Mouse (Mus musculus): ENCODE measurements around the gene Adipoq. TPM values are rescaled to one million over a fixed set of nuclear protein-coding genes. Genes with fewer than 3 reads are reported as not detected.
"Not testable (repeated sequence)": the region's sequence is repeated elsewhere in the genome, so short reads cannot be mapped to it uniquely, and the experiment has no call there.

Gene Adipoq
- polyA plus RNA-seq, 1 experiment from 2014 or later: 0.19 TPM

DNA sequence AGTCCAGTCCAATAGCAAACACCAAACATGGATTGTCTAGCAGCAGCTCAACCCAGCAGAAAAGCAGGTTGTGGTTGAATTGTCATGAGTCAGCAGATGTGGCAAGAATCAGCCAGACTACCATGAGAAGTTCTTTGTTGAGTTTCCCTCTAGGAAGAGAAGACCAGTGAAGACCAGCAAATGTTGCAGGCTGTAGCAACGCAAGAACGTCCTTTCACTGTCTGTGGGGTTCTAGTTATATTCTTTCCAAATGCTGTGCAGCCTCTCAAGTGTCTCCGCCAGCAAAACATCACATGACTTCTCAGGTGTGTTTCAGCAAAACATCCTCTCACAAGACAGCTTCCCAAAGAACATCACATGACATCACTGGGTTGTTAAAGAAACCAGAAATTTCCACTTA, 24.5 kb downstream of the Adipoq start:
- no peaks in the 10 kb centered on the region for H3K4me1 ChIP-seq
- no peaks in the 10 kb centered on the region for H3K9me3 ChIP-seq
- WGBS: 84% methylated on average over 3 of the region's 3 CpGs
- ATAC-seq (ENCODE audit: borderline replicate concordance, extremely low read depth, low FRiP score, low TSS enrichment): no peak
- H3K27ac ChIP-seq: no peak overlapping the region
- no peak overlapping the region for H3K4me3 ChIP-seq
- no peak overlapping the region for H3K9ac ChIP-seq
- no peaks in the 10 kb centered on the region for H3K36me3 ChIP-seq
- H3K27me3 ChIP-seq: no peaks in the 10 kb centered on the region
- no peak overlapping the region for H3K4me2 ChIP-seq

DNA sequence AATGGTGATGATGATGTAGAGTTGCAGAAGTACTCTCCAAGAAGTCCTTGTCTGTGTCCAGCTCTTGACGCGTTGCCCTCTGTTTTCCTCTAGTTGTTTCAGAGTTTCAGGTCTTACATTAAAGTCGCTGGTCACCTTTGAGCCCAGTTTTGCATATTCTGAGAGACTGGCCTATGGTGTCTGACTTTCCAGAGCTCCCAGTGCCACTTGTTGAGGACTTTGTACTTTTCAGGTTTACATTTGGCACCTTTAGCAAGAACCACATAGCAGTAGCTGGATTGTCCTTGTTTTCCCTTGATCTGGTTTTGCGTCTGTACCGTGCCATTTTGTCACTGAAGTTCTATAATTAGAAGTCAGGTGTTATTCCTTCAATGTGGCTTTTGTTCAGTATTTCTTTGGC, 27.6 kb downstream of the Adipoq start:
- Histone ChIP-seq H3K27me3 (no peaks in the 10 kb centered on the region), H3K4me2 (no peak overlapping the region), H3K9me3 (no peaks in the 10 kb centered on the region), H3K4me3 (no peak overlapping the region), H3K36me3 (no peaks in the 10 kb centered on the region), H3K9ac (no peak overlapping the region), H3K4me1 (no peaks in the 10 kb centered on the region), H3K27ac (no peak overlapping the region)
- no peak for ATAC-seq (ENCODE audit: borderline replicate concordance, extremely low read depth, low FRiP score, low TSS enrichment)
- WGBS: 89% methylated on average over 5 of the region's 5 CpGs

DNA sequence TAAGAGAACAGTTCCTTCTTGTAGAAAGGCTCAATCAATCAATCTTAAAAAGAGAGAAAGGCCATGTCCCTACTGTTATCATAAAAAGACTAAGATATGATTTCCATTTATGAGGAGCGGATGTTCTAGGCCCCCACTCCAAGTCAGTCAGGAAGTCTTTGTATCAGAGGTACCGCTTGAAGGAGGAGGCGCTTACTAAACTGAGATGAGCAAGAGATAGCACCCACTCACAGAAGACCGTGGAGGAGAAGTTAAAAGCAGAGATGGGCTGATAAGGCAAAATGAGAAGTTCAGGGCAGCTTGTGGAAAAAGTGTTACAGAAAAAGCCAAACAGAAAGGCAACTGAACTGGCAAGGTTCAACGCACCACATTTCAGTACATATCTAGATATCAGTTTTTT, 28.5 kb downstream of the Adipoq start:
- Histone ChIP-seq H3K9ac (no peak overlapping the region), H3K4me1 (no peaks in the 10 kb centered on the region), H3K36me3 (no peaks in the 10 kb centered on the region), H3K27me3 (no peaks in the 10 kb centered on the region), H3K9me3 (no peaks in the 10 kb centered on the region), H3K27ac (no peak overlapping the region), H3K4me3 (no peak overlapping the region), H3K4me2 (no peak overlapping the region)
- ATAC-seq (ENCODE audit: borderline replicate concordance, extremely low read depth, low FRiP score, low TSS enrichment): no peak
- WGBS: 72% methylated on average over 5 of the region's 5 CpGs

DNA sequence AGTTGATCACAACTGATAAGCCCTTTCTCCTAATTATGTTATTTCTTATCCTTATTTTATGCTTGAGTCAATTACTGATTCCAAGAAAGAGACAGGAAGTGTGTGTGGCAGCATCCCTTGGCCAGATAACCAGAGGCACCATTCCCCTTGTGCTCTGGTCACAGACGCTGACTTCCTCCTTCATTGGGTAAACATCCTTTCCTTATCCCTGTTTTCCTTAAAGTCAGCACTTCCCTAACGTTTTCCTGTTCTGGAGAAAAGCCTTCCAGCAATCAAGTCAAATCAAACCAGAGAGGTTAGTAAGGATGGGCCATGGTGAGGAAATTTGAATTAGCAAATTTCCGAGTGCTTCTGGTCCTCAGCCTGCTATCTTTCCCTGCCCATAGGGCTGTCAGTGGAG, 29.6 kb downstream of the Adipoq start:
- Histone ChIP-seq H3K27ac (no peak overlapping the region), H3K4me1 (no peaks in the 10 kb centered on the region), H3K9me3 (no peaks in the 10 kb centered on the region), H3K9ac (no peak overlapping the region), H3K4me2 (no peak overlapping the region), H3K36me3 (no peaks in the 10 kb centered on the region), H3K4me3 (no peak overlapping the region), H3K27me3 (no peaks in the 10 kb centered on the region)
- 31% methylated on average over 3 of the region's 3 CpGs for WGBS
- no peak for ATAC-seq (ENCODE audit: borderline replicate concordance, extremely low read depth, low FRiP score, low TSS enrichment)

DNA sequence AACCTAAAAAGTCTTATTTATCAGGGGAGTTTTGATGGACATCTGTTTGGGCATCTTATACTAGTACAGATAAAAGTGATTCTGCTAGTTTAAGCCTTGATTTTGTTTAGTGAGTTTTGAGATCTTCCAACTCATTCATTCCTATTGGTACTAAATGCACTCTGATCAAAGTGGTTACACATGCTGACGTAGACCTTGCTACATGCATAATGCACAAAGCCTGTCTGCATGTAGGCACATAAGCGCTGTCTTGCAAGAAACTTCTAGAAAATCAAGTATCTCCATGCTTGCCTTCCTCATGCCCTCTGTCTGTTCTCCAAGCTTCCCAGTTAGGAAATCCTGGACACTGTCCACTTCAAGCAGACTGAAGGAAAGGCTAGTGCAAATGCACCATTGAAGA, 31.5 kb downstream of the Adipoq start:
- 92% methylated on average over 2 of the region's 2 CpGs for WGBS

DNA sequence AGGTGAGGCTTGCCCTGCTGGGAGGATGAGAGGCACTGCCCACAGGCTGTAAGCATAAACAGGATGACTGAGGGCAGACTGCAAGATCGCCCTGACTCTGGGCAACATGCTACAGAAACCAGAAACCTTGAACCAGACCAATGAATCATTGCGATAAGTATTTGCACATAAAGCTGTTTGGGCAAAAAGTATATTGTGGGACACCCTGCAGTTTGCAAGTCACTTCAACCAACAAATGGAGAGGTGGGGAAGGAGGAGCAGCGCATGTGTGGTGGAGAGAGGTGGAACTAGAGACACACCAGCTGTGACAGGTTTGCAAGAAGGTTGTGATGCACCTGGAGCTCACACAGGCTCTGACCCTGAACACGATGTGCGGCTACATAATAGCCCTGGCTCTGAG, 32.5 kb downstream of the Adipoq start:
- Histone ChIP-seq H3K9ac (no peak overlapping the region), H3K36me3 (no peaks in the 10 kb centered on the region), H3K4me3 (no peak overlapping the region), H3K4me2 (no peak overlapping the region), H3K9me3 (no peaks in the 10 kb centered on the region), H3K27ac (no peak overlapping the region), H3K4me1 (no peaks in the 10 kb centered on the region), H3K27me3 (no peaks in the 10 kb centered on the region)
- 84% methylated on average over 5 of the region's 5 CpGs for WGBS
- ATAC-seq (ENCODE audit: borderline replicate concordance, extremely low read depth, low FRiP score, low TSS enrichment): no peak

More for the DNA sequence above, 31.5 kb downstream of the Adipoq start:
- Histone ChIP-seq H3K4me2 (no peak overlapping the region), H3K4me3 (no peak overlapping the region), H3K9ac (no peak overlapping the region), H3K27ac (no peak overlapping the region), H3K27me3 (no peaks in the 10 kb centered on the region), H3K4me1 (no peaks in the 10 kb centered on the region), H3K36me3 (no peaks in the 10 kb centered on the region), H3K9me3 (no peaks in the 10 kb centered on the region)
- ATAC-seq (ENCODE audit: borderline replicate concordance, extremely low read depth, low FRiP score, low TSS enrichment): no peak

DNA sequence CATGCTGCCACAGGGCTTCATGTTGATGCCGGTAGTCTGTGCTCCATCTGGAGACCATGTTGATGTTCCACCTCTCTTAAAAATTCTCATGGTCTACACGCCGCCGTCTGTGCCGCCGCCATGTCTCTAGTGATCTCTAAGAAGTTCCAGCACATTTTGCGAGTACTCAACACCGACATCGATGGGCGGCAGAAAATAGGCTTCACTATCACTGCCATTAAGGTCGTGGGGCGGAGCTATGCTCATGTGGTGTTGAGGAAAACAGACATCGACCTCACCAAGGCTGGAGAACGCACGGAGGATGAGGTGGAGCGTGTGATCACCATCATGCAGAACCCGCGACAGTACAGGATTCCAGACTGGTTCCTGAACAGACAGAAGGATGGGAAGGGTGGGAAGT, 33.1 kb downstream of the Adipoq start:
- H3K27me3 ChIP-seq; H3K27ac ChIP-seq; H3K4me2 ChIP-seq; H3K9ac ChIP-seq; H3K36me3 ChIP-seq; H3K4me3 ChIP-seq; H3K4me1 ChIP-seq; ATAC-seq (ENCODE audit: borderline replicate concordance, extremely low read depth, low FRiP score, low TSS enrichment); H3K9me3 ChIP-seq: not testable (repeated sequence)
- WGBS: 88% methylated on average over 18 of the region's 18 CpGs

DNA sequence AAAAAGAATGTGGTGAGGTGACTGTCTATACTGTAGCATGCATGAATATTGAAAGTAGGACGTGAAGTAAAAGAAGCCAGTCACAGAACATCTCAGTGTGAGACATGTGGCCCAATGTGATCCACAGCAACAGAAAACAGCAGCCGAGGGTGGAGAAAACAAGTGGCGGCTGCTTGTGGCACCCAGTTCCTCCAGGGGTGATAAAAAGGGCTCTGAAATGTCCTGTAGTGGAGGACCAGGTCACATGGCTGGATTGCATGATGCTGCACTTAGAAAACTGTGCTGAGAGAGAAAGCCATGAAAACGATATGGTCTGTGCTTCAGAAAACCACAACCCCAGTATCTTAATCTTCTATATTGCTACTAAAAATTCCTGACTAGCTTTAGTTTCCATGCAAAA, 34.7 kb downstream of the Adipoq start:
- Histone ChIP-seq H3K9me3 (no peaks in the 10 kb centered on the region), H3K4me3 (no peak overlapping the region), H3K27ac (no peak overlapping the region), H3K4me2 (no peak overlapping the region), H3K36me3 (no peaks in the 10 kb centered on the region), H3K9ac (no peak overlapping the region), H3K4me1 (no peaks in the 10 kb centered on the region), H3K27me3 (no peaks in the 10 kb centered on the region)
- no peak for ATAC-seq (ENCODE audit: borderline replicate concordance, extremely low read depth, low FRiP score, low TSS enrichment)
- WGBS: 61% methylated on average over 4 of the region's 4 CpGs

DNA sequence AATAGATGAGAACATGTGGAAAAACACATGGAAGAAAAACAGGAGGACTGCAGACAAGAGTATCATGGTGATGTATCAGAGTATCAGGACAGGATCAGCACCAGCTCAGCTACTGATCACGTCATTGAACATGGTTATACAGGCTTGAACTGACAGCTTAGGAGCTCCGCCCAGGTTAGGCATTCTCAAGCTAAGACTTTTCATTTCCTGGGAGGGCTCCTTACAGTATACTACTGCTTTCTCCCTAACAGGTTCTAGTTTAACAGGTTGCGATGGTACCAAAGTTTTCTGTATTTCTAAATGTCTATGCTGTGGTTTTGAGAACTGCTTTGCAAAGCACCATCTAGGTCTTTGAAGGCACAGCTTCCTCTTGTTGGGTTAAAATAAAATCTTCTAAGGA, 35.2 kb downstream of the Adipoq start:
- WGBS: 78% methylated on average over 3 of the region's 3 CpGs
- Histone ChIP-seq H3K9me3 (no peaks in the 10 kb centered on the region), H3K36me3 (no peaks in the 10 kb centered on the region), H3K27ac (no peak overlapping the region), H3K9ac (no peak overlapping the region), H3K27me3 (no peaks in the 10 kb centered on the region), H3K4me1 (no peaks in the 10 kb centered on the region), H3K4me2 (no peak overlapping the region), H3K4me3 (no peak overlapping the region)
- ATAC-seq (ENCODE audit: borderline replicate concordance, extremely low read depth, low FRiP score, low TSS enrichment): no peak

DNA sequence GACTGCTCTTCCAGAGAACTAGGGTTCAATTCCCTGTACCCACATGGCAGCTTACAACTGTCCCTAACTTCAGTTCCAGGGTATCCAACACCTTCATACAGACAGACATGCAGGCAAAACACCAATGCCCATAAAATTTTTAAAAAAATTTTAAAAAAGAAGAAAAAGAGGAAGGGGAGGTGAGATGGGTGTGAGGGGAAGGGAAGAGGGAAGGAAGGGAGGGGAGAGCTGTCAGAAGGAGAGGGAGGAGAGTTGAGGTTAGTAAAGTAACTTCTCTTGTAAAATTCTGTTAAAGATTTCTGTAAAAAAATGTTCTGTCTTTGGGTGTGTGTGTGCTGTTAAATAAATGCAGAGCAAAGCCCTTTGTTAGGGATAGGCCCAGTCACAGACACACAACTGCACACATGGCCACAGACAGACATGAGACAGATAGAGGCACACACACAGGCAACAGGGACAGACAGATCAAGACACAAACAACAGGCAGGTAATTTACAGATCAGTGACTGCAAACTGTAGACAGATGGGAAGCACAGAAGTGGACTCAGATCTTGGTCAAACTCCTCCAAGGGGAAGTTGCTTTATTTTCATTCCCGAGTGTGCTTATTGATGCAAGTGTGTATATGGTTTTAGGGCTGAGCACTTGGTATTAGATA, 35.7 kb downstream of the Adipoq start:
- Histone ChIP-seq H3K9me3 (no peaks in the 10 kb centered on the region), H3K36me3 (no peaks in the 10 kb centered on the region), H3K27me3 (no peaks in the 10 kb centered on the region), H3K27ac (no peak overlapping the region), H3K9ac (no peak overlapping the region), H3K4me1 (no peaks in the 10 kb centered on the region), H3K4me3 (no peak overlapping the region), H3K4me2 (no peak overlapping the region)
- WGBS: 71% methylated on average over 1 of the region's 1 CpGs
- no peak for ATAC-seq (ENCODE audit: borderline replicate concordance, extremely low read depth, low FRiP score, low TSS enrichment)

DNA sequence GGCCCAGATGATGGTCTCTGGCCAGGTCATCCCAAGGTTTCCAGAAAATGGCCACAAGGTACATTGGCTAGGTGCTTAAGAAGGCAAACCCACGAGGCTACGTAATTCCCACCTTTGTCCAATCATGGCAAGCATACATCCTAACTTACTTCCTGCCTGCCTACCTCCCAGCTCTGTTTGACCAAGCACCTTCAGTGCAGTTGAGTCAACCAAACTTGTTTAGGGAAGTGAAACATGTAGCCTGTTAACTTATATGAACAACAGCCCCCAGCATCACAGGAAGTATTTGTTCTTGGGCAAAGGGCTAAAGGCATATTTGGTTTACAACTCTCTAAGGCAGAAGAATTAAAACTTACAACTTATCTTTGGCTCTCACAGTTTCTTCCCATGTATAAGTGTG, 39.5 kb downstream of the Adipoq start:
- Histone ChIP-seq H3K9ac (no peak overlapping the region), H3K9me3 (no peaks in the 10 kb centered on the region), H3K4me1 (no peaks in the 10 kb centered on the region), H3K27ac (no peak overlapping the region), H3K4me3 (no peak overlapping the region), H3K4me2 (no peak overlapping the region), H3K27me3 (no peaks in the 10 kb centered on the region), H3K36me3 (no peaks in the 10 kb centered on the region)
- 88% methylated on average over 2 of the region's 2 CpGs for WGBS
- no peak for ATAC-seq (ENCODE audit: borderline replicate concordance, extremely low read depth, low FRiP score, low TSS enrichment)

DNA sequence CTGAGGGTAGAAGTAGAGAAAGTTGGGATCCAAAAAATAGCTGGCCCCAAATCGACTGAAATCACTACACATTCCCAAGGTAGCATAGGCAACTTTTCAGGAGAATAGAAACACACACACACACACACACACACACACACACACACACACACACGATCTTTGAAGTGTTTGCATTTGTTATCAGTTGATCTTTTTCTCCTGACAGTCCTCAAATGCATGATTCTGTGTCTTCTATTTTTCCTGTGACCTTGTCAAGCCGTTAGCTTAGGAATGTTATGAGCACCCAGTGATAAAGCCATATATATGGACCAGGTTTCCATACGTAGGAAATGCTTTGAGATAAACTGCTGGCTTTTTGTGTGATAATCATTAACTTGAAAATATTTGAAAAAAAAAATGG, 40.1 kb downstream of the Adipoq start:
- Histone ChIP-seq H3K36me3 (no peaks in the 10 kb centered on the region), H3K4me1 (no peaks in the 10 kb centered on the region), H3K9ac (no peak overlapping the region), H3K27me3 (no peaks in the 10 kb centered on the region), H3K4me3 (no peak overlapping the region), H3K27ac (no peak overlapping the region), H3K9me3 (no peaks in the 10 kb centered on the region), H3K4me2 (no peak overlapping the region)
- 40% methylated on average over 4 of the region's 4 CpGs for WGBS
- no peak for ATAC-seq (ENCODE audit: borderline replicate concordance, extremely low read depth, low FRiP score, low TSS enrichment)

DNA sequence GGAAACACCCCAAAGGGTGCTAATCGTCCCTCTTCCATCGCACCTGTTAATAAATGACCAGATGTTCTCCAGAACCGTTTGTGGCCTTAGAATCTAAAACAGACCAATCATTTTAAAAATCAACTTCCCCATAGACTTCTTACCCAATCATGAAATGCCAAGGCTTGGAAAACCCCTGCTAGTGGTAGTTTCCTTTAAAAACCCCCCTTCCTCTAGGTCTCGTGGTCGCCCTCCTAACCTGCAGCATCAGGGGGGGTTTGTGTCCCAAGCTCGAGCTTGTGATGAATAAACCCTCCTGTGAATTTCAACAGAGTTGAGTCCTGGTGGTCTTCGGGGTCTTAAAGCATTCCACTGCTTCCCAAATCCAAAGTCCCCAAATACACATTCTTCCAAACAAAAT, 41.6 kb downstream of the Adipoq start:
- H3K36me3 ChIP-seq: no peaks in the 10 kb centered on the region
- H3K9me3 ChIP-seq: no peaks in the 10 kb centered on the region
- no peak overlapping the region for H3K4me2 ChIP-seq
- H3K4me3 ChIP-seq: no peak overlapping the region
- no peaks in the 10 kb centered on the region for H3K4me1 ChIP-seq
- H3K27ac ChIP-seq: no peak overlapping the region
- H3K27me3 ChIP-seq: no peaks in the 10 kb centered on the region
- no peak overlapping the region for H3K9ac ChIP-seq
- 73% methylated on average over 7 of the region's 7 CpGs for WGBS
- ATAC-seq (ENCODE audit: borderline replicate concordance, extremely low read depth, low FRiP score, low TSS enrichment): no peak
